Mouse (Mus musculus): ENCODE results near the gene Slc9a9. TPM values are rescaled to one million over a fixed set of nuclear protein-coding genes. Genes with fewer than 3 reads are reported as not detected.

Gene Slc9a9
- total and polyA plus RNA-seq, 3 experiments = 0.46 to 0.71 TPM; not detected in 1

- Histone ChIP-seq H3K4me1 (ENCODE audit: control insufficient read depth in 1 of 2, insufficient read depth in 2 of 2, low read length in 2 of 2) (no peaks in the 10 kb centered on the region), H3K9me3 (replicated peaks; ENCODE audit: insufficient read depth, low read length) (no peaks in the 10 kb centered on the region), H3K27ac (ENCODE audit: control insufficient read depth, low read depth, low read length) (no peak overlapping the region), H3K9ac (ENCODE audit: control insufficient read depth, low read depth, low read length, poor library complexity, severe bottlenecking) (no peak overlapping the region), H3K36me3 (ENCODE audit: control insufficient read depth in 1 of 2, insufficient read depth in 2 of 2, low read length in 2 of 2) (no peaks in the 10 kb centered on the region), H3K27me3 (ENCODE audit: control insufficient read depth in 1 of 2, insufficient read depth in 2 of 2, low read length in 2 of 2) (no peaks in the 10 kb centered on the region), H3K79me2 (ENCODE audit: control insufficient read depth, insufficient read depth, low read length, poor library complexity) (no peaks in the 10 kb centered on the region), H3K4me3 (ENCODE audit: control insufficient read depth in 1 of 2, insufficient read depth in 1 of 2, low read depth in 2 of 2, low read length in 2 of 2) (no peak overlapping the region)
- DNase-seq (ENCODE audit: low read depth, low spot score) = no peak
- TF ChIP-seq ZNF384 (IDR thresholded peaks at IDR 0.05; ENCODE audit: low read depth, low read length) = no peak
- TF ChIP-seq ZMIZ1 (IDR thresholded peaks at IDR 0.05; ENCODE audit: low read depth, low read length) = no peak
- TF ChIP-seq TCF12 (IDR thresholded peaks at IDR 0.05; ENCODE audit: low read depth, low read length) = no peak
- no peak for TF ChIP-seq RCOR1 (IDR thresholded peaks at IDR 0.05; ENCODE audit: low read depth, low read length)
- TF ChIP-seq E2F4 (IDR thresholded peaks at IDR 0.05; ENCODE audit: borderline replicate concordance, low read depth, low read length) = no peak
- TF ChIP-seq POLR2AphosphoS2 (IDR thresholded peaks at IDR 0.05; ENCODE audit: low read length) = no peak
- no peak for TF ChIP-seq POLR2AphosphoS5 (IDR thresholded peaks at IDR 0.05; ENCODE audit: borderline replicate concordance, low read depth, low read length)
- TF ChIP-seq CHD1 (IDR thresholded peaks at IDR 0.05; ENCODE audit: low read depth, low read length) = no peak
- TF ChIP-seq BHLHE40 (IDR thresholded peaks at IDR 0.05; ENCODE audit: borderline replicate concordance, low read depth, low read length) = no peak
- no peak for TF ChIP-seq TBP (IDR thresholded peaks at IDR 0.05; ENCODE audit: low read depth, low read length)
- TF ChIP-seq NELFE (IDR thresholded peaks at IDR 0.05; ENCODE audit: low read depth, low read length) = no peak
- TF ChIP-seq CHD2 (IDR thresholded peaks at IDR 0.05; ENCODE audit: low read length) = no peak
- TF ChIP-seq ELF1 (IDR thresholded peaks at IDR 0.05; ENCODE audit: low read depth, low read length) = no peak
- no peak for TF ChIP-seq POLR2A (IDR thresholded peaks at IDR 0.05; ENCODE audit: control insufficient read depth in 1 of 2, insufficient read depth in 1 of 2, low read depth in 1 of 2, low read length in 2 of 2, poor library complexity in 1 of 2)
- no peak for TF ChIP-seq ZKSCAN1 (IDR thresholded peaks at IDR 0.05; ENCODE audit: low read depth, low read length)
- TF ChIP-seq KAT2A (conservative IDR thresholded peaks at IDR 0.05; ENCODE audit: low read depth, low read length) = no peak
- no peak for TF ChIP-seq GABPA (IDR thresholded peaks at IDR 0.05; ENCODE audit: low read depth, low read length)
- no peak for TF ChIP-seq MAX (IDR thresholded peaks at IDR 0.05; ENCODE audit: low read length)
These were observed 81.4 kb downstream of the Slc9a9 start for GRCm38 (mm10) chr9:94750935-94751637.

GRCm38 (mm10) chr9:94751638-94752021 lies 81.9 kb downstream of the Slc9a9 start:
- DNase-seq (ENCODE audit: low read depth, low spot score) = no peak
- TF ChIP-seq MAFK (IDR thresholded peaks at IDR 0.05; ENCODE audit: borderline replicate concordance, low read depth, low read length) = no peak
- TF ChIP-seq UBTF (IDR thresholded peaks at IDR 0.05; ENCODE audit: borderline replicate concordance, insufficient read depth, low read depth, low read length) = no peak
- no peak for TF ChIP-seq MAZ (IDR thresholded peaks at IDR 0.05; ENCODE audit: low read depth, low read length)
- no peak for TF ChIP-seq MAX (IDR thresholded peaks at IDR 0.05; ENCODE audit: low read length)
- no peak for TF ChIP-seq USF2 (IDR thresholded peaks at IDR 0.05; ENCODE audit: borderline replicate concordance in 1 of 2, insufficient read depth in 1 of 2, low read depth in 1 of 2, low read length in 2 of 2)
- no peak for TF ChIP-seq TCF12 (IDR thresholded peaks at IDR 0.05; ENCODE audit: low read depth, low read length)
- no peak for TF ChIP-seq CHD2 (IDR thresholded peaks at IDR 0.05; ENCODE audit: low read length)
- TF ChIP-seq ZNF384 (IDR thresholded peaks at IDR 0.05; ENCODE audit: low read depth, low read length) = no peak
- no peak for TF ChIP-seq E2F4 (IDR thresholded peaks at IDR 0.05; ENCODE audit: borderline replicate concordance, low read depth, low read length)
- no peak for TF ChIP-seq NELFE (IDR thresholded peaks at IDR 0.05; ENCODE audit: low read depth, low read length)
- TF ChIP-seq MEF2A (IDR thresholded peaks at IDR 0.05; ENCODE audit: extremely low read depth, insufficient replicate concordance, low read depth, low read length, poor library complexity, severe bottlenecking) = no peak
- TF ChIP-seq ETS1 (IDR thresholded peaks at IDR 0.05; ENCODE audit: low read depth, low read length) = no peak

More at GRCm38 (mm10) chr9:94751638-94752021, 81.9 kb downstream of the Slc9a9 start:
- H3K27ac ChIP-seq (ENCODE audit: control insufficient read depth, low read depth, low read length) = no peak overlapping the region
- no peak overlapping the region for H3K9ac ChIP-seq (ENCODE audit: control insufficient read depth, low read depth, low read length, poor library complexity, severe bottlenecking)
- H3K4me3 ChIP-seq (ENCODE audit: control insufficient read depth in 1 of 2, insufficient read depth in 1 of 2, low read depth in 2 of 2, low read length in 2 of 2) = no peak overlapping the region
- H3K27me3 ChIP-seq (ENCODE audit: control insufficient read depth in 1 of 2, insufficient read depth in 2 of 2, low read length in 2 of 2) = no peaks in the 10 kb centered on the region
- no peaks in the 10 kb centered on the region for H3K79me2 ChIP-seq (ENCODE audit: control insufficient read depth, insufficient read depth, low read length, poor library complexity)
- H3K9me3 ChIP-seq (replicated peaks; ENCODE audit: insufficient read depth, low read length) = no peaks in the 10 kb centered on the region
- no peaks in the 10 kb centered on the region for H3K36me3 ChIP-seq (ENCODE audit: control insufficient read depth in 1 of 2, insufficient read depth in 2 of 2, low read length in 2 of 2)
- H3K4me1 ChIP-seq (ENCODE audit: control insufficient read depth in 1 of 2, insufficient read depth in 2 of 2, low read length in 2 of 2) = no peaks in the 10 kb centered on the region

All from MEL (cell line).